Mouse (Mus musculus) C2C12 (cell line): Measurements from ENCODE around the gene Nrtn. TPM values are rescaled to one million over a fixed set of nuclear protein-coding genes. Genes with fewer than 3 reads are reported as not detected.
A peak's percentile ranks its signal among the peaks of the same experiment; 100 is the strongest.

ENCODE experiments used
- H3K27me3 ChIP-seq: one replicate; pipeline ENCODE4 v1.6.1; 2011; ENCODE audit not compliant: control insufficient read depth, insufficient read depth, insufficient read length
- H3K36me3 ChIP-seq: one replicate; pipeline ENCODE4 v1.6.1; 2011; ENCODE audit not compliant: control insufficient read depth, insufficient read depth
- H3K4me3 ChIP-seq: one replicate; pipeline ENCODE4 v1.5.1; 2011; ENCODE audit warnings: mild to moderate bottlenecking, control low read depth; ENCODE audit not compliant: poor library complexity, insufficient read depth, severe bottlenecking
- H3K79me2 ChIP-seq: one replicate; pipeline ENCODE4 v1.6.1; 2011; ENCODE audit not compliant: control insufficient read depth, insufficient read depth
- H3K79me3 ChIP-seq: one replicate; pipeline ENCODE4 v1.6.1; 2011; ENCODE audit warnings: low read depth, control low read depth
- H3ac ChIP-seq: one replicate; pipeline ENCODE3; 2011; ENCODE audit warnings: low read depth; ENCODE audit not compliant: control insufficient read depth, insufficient read length
- CEBPB ChIP-seq: IDR thresholded peaks from one replicate; pipeline ENCODE4 v1.6.1; 2011; ENCODE audit warnings: low read depth, mild to moderate bottlenecking, control low read depth, moderate library complexity
- CTCF ChIP-seq: IDR thresholded peaks from one replicate; pipeline ENCODE4 v1.5.1; 2011; ENCODE audit not compliant: control insufficient read depth, insufficient read depth, insufficient read length
- FOSL1 ChIP-seq: IDR thresholded peaks from one replicate; pipeline ENCODE4 v1.8.0; 2011; ENCODE audit warnings: mild to moderate bottlenecking, low read length; ENCODE audit not compliant: poor library complexity, insufficient read depth, severe bottlenecking
- MAX ChIP-seq: IDR thresholded peaks from one replicate; pipeline ENCODE4 v1.6.1; 2011; ENCODE audit warnings: mild to moderate bottlenecking, control low read depth
- MYOD1 ChIP-seq: IDR thresholded peaks from one replicate; pipeline ENCODE4 v1.6.1; 2011; ENCODE audit warnings: low read depth; ENCODE audit not compliant: control insufficient read depth, insufficient read length
- MYOG ChIP-seq: IDR thresholded peaks from one replicate; pipeline ENCODE4 v1.6.1; 2011; ENCODE audit not compliant: control insufficient read depth, insufficient read length; ENCODE audit errors: extremely low read depth
- USF1 ChIP-seq: IDR thresholded peaks from one replicate; pipeline ENCODE4 v1.6.1; 2011; ENCODE audit warnings: low read depth, mild to moderate bottlenecking, control low read depth, moderate library complexity
- polyA plus RNA-seq: library from polyadenylated mRNA; unstranded; fragments of >200 nt; fragmentation: generic; extraction: Trizol; gene quantifications from one replicate; pipeline ENCODE4 v1.2.1, GENCODE M21; 2012; ENCODE audit warnings: missing spikeins

Gene Nrtn
- polyA plus RNA-seq, 1 experiment, result 0.67 TPM

- H3K36me3 ChIP-seq, result no peaks in the 10 kb centered on the region
- no peak overlapping the region for H3K4me3 ChIP-seq
- TF ChIP-seq CTCF (no peak), MYOD1 (no peak), USF1 (no peak), MYOG (no peak)
- no peak overlapping the region for H3ac ChIP-seq
- peaks cover 39% of the 10 kb centered on the region for H3K79me2 ChIP-seq
- peaks cover 17% of the 10 kb centered on the region for H3K79me3 ChIP-seq
- no peaks in the 10 kb centered on the region for H3K27me3 ChIP-seq
These were observed 34.9 kb downstream of the Nrtn start for GRCm38 (mm10) chr17:56722441-56722840.

DNA sequence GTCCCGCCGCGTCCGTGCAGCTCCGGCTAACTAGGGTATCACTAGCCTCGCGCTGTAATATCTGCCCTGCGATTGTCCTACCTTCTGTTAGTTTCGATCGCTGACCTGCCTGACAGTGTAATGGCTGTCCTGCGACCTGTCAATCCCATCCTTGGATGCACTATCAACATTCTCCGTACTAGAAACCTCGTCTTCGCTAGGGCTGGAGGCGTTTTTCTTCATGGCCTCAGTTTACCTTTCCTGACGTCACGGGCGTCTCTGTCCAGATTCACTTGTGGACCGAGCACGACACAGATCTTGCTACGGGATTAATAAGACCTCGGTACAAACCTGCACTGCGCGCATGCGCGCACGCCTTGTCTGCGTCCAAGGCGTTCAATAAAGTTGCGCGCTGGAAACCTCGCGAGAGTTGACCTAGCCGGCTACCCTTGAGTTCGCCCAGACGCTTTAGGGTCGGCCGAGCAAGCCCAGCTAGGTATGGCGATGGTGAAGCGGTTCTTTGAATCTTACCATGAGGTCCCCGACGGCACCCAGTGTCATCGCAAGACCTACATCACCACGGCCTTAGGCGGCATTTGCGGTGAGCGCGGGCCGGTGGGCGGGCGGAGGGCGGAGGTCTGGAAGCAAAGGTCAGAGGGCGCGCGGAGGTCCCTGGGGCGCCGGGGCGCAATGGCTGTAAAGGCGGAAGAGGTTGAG lies 39.8 kb downstream of the Nrtn start, which contains the start of the genes Ndufa11 and Vmac:
Gene Ndufa11, plus strand, starts transcription at position 405 of the 696 bp plus-strand sequence.
Gene Vmac, minus strand, starts transcription at position 660 of the 696 bp plus-strand sequence.
- H3K79me3 ChIP-seq, result peaks cover 17% of the 10 kb centered on the region
- no peaks in the 10 kb centered on the region for H3K36me3 ChIP-seq
- no peaks in the 10 kb centered on the region for H3K27me3 ChIP-seq
- peak within 1 kb of the TSS; percentile 98 for H3ac ChIP-seq
- peak within 1 kb of the TSS; percentile 79 for H3K4me3 ChIP-seq
- TF ChIP-seq MYOD1, result peak; percentile 0
- TF ChIP-seq CEBPB, result no peak
- H3K79me2 ChIP-seq, result peaks cover 39% of the 10 kb centered on the region

DNA sequence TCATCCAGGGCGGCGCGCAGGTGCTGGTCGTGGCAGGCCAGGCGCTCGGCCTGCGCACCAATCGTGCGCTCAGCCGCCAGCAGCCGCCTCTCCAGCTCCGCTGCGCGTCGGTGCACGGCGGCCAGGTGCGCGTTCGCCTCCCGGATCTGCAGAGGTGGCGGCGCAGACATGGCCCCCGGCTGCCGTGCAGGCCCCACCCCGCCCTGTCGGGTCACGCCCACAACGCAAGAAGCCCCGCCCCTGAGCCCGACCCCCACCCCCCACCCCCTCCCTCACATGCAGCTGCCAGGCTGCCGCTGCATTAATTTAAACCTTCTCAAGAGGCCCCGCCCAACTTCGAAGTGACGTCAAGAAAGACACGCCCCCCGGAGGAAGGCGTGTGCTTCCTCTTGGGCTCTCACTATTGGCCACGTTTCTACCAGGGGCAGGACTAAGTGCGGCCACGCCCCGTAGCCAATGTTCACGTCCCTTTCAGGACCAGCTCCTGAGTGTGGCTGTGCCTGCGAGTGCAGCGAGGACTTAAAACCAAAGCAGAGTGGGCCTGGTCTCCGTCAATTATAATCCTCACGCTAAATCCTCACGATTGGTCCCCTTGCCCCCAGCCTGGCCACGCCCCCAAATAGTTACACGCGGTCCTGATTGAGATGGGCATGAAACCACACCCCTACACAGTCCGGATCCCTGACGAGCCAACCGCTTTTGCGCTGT lies 40.5 kb downstream of the Nrtn start:
- H3K27me3 ChIP-seq, result no peaks in the 10 kb centered on the region
- TF ChIP-seq CEBPB (no peak), CTCF (no peak), MYOD1 (peak; percentile 1), MYOG (no peak), FOSL1 (no peak), MAX (peak; percentile 76), USF1 (no peak)

GRCm38 (mm10) chr17:56715914-56716654 lies 41.2 kb downstream of the Nrtn start:
- Histone ChIP-seq H3K27me3 (no peaks in the 10 kb centered on the region), H3K79me3 (peaks cover 17% of the 10 kb centered on the region), H3ac (peak overlapping the region; percentile 98), H3K4me3 (peak overlapping the region; percentile 79), H3K79me2 (peaks cover 34% of the 10 kb centered on the region), H3K36me3 (peaks cover 11% of the 10 kb centered on the region)
- TF ChIP-seq USF1 (no peak), MAX (no peak), FOSL1 (no peak), CEBPB (no peak), MYOG (no peak)

More for the DNA sequence above, 40.5 kb downstream of the Nrtn start:
- Histone ChIP-seq H3K36me3 (peaks cover 3% of the 10 kb centered on the region), H3K79me2 (peaks cover 39% of the 10 kb centered on the region), H3K79me3 (peaks cover 17% of the 10 kb centered on the region), H3K4me3 (peak overlapping the region; percentile 79), H3ac (peak overlapping the region; percentile 98)

DNA sequence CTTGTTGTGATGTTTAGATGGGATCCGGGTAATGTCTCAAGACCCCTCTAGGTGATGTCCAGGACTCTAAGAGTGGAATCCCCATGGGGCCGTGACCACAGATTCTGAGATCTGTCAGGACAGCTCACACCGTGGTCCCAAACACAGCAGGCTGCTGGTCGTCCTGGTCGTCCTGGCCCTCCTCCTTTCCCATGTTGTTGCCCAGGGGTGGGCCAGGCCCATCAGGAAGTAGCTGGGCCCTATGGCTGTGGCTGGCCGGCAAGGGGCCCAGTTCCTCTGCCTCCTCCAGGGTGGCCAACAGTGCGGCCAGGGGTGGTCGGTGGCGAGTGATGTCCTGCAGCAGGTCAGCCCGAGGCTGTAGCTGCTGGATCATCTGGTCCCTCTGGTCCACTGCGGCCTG lies 42.0 kb downstream of the Nrtn start:
- Histone ChIP-seq H3ac (peak overlapping the region; percentile 18), H3K79me2 (peaks cover 27% of the 10 kb centered on the region), H3K4me3 (no peak overlapping the region), H3K27me3 (no peaks in the 10 kb centered on the region), H3K36me3 (peaks cover 17% of the 10 kb centered on the region), H3K79me3 (peaks cover 15% of the 10 kb centered on the region)
- no peak for TF ChIP-seq CTCF
- no peak for TF ChIP-seq MYOD1
- no peak for TF ChIP-seq MYOG
- no peak for TF ChIP-seq USF1
- TF ChIP-seq CEBPB, result no peak
- TF ChIP-seq FOSL1, result no peak
- no peak for TF ChIP-seq MAX

GRCm38 (mm10) chr17:56709708-56710107 lies 47.6 kb downstream of the Nrtn start:
- no peak overlapping the region for H3K4me3 ChIP-seq

More at GRCm38 (mm10) chr17:56709708-56710107, 47.6 kb downstream of the Nrtn start:
- TF ChIP-seq CEBPB, result no peak
- TF ChIP-seq MAX, result no peak
- TF ChIP-seq USF1, result no peak
- no peak for TF ChIP-seq MYOG
- TF ChIP-seq CTCF, result no peak
- no peak for TF ChIP-seq FOSL1
- H3K79me2 ChIP-seq, result no peaks in the 10 kb centered on the region
- no peaks in the 10 kb centered on the region for H3K79me3 ChIP-seq
- peaks cover 70% of the 10 kb centered on the region for H3K36me3 ChIP-seq
- no peaks in the 10 kb centered on the region for H3K27me3 ChIP-seq
- no peak overlapping the region for H3ac ChIP-seq
